ENCODE assay signal across 8 mouse cellular contexts in genomic region chr4:100214324-100215215, GRCm38 (mm10).
DNase-seq lines count a peak whose midpoint lies in the region; ATAC-seq lines count a peak whose summit lies in the region.

No protein-coding gene starts in this region.

- DNase-seq in midbrain, embryonic 11.5 days (ENCODE audit: low spot score, missing footprints): peak; percentile 87
- peak; percentile 67 for DNase-seq in adrenal gland, postnatal 25 days
- peak; percentile 59 for DNase-seq in limb, embryonic 10.5 days (ENCODE audit: low spot score)
- no peak for DNase-seq in frontal cortex, postnatal 14 days (ENCODE audit: low spot score in 2 of 2)
- DNase-seq in urinary bladder, postnatal 10 days (ENCODE audit: low spot score): no peak

- no peak overlapping the region for H3K4me3 ChIP-seq in midbrain, embryonic 11.5 days (ENCODE audit: low read depth, low read length)
- no peak overlapping the region for H3K4me3 ChIP-seq in midbrain, embryonic 16.5 days (ENCODE audit: low read depth, low read length)
- H3K4me3 ChIP-seq in heart, embryonic 13.5 days: no peak overlapping the region
- no peak overlapping the region for H3K4me3 ChIP-seq in limb, embryonic 10.5 days

- H3K9ac ChIP-seq in midbrain, embryonic 11.5 days (ENCODE audit: low read length): no peak overlapping the region
- no peak overlapping the region for H3K9ac ChIP-seq in midbrain, embryonic 16.5 days (ENCODE audit: low read depth, low read length)
- H3K9ac ChIP-seq in heart, embryonic 13.5 days: no peak overlapping the region

- H3K4me1 ChIP-seq in midbrain, embryonic 11.5 days (ENCODE audit: control insufficient read depth, insufficient read depth, low read length): no peaks in the 10 kb centered on the region
- H3K4me1 ChIP-seq in midbrain, embryonic 16.5 days (ENCODE audit: control insufficient read depth, insufficient read depth, low read length): no peaks in the 10 kb centered on the region
- peaks cover 50% of the 10 kb centered on the region for H3K4me1 ChIP-seq in heart, embryonic 13.5 days
- H3K4me1 ChIP-seq in limb, embryonic 10.5 days: peaks cover 34% of the 10 kb centered on the region

- no peak overlapping the region for H3K27ac ChIP-seq in midbrain, embryonic 11.5 days (ENCODE audit: low read depth, low read length)
- H3K27ac ChIP-seq in midbrain, embryonic 16.5 days (ENCODE audit: low read length): no peak overlapping the region
- H3K27ac ChIP-seq in heart, embryonic 13.5 days (replicated peaks): peak overlapping the region; percentile 25; the same call in 1 of the 2 replicates
- peak overlapping the region; percentile 39; the same call in 1 of the 2 replicates for H3K27ac ChIP-seq in limb, embryonic 10.5 days

- H3K9me3 ChIP-seq in midbrain, embryonic 11.5 days (ENCODE audit: control insufficient read depth, low read length): no peaks in the 10 kb centered on the region
- H3K9me3 ChIP-seq in midbrain, embryonic 16.5 days (replicated peaks; ENCODE audit: control insufficient read depth, low read length, poor library complexity, severe bottlenecking): no peaks in the 10 kb centered on the region
- no peaks in the 10 kb centered on the region for H3K9me3 ChIP-seq in heart, embryonic 13.5 days
- H3K9me3 ChIP-seq in limb, embryonic 10.5 days (replicated peaks): no peaks in the 10 kb centered on the region

- H3K36me3 ChIP-seq in midbrain, embryonic 11.5 days (ENCODE audit: control insufficient read depth, insufficient read depth, low read length): no peaks in the 10 kb centered on the region
- no peaks in the 10 kb centered on the region for H3K36me3 ChIP-seq in midbrain, embryonic 16.5 days (ENCODE audit: control insufficient read depth, insufficient read depth, low read length)
- no peaks in the 10 kb centered on the region for H3K36me3 ChIP-seq in heart, embryonic 13.5 days
- H3K36me3 ChIP-seq in limb, embryonic 10.5 days: no peaks in the 10 kb centered on the region

- WGBS in midbrain, embryonic 11.5 days: 63% methylated on average over 13 of the region's 13 CpGs
- 67% methylated on average over 13 of the region's 13 CpGs for WGBS in midbrain, embryonic 16.5 days
- 62% methylated on average over 13 of the region's 13 CpGs for WGBS in heart, embryonic 13.5 days
- 52% methylated on average over 13 of the region's 13 CpGs for WGBS in limb, embryonic 10.5 days

- H3K27me3 ChIP-seq in midbrain, embryonic 11.5 days (ENCODE audit: control insufficient read depth, insufficient read depth, low read length): no peaks in the 10 kb centered on the region
- H3K27me3 ChIP-seq in midbrain, embryonic 16.5 days (ENCODE audit: control insufficient read depth, insufficient read depth, low read depth, low read length): no peaks in the 10 kb centered on the region
- H3K27me3 ChIP-seq in heart, embryonic 13.5 days (replicated peaks): no peaks in the 10 kb centered on the region
- H3K27me3 ChIP-seq in limb, embryonic 10.5 days (ENCODE audit: low read depth, poor library complexity, severe bottlenecking): no peaks in the 10 kb centered on the region

- no peak overlapping the region for H3K4me2 ChIP-seq in midbrain, embryonic 11.5 days
- no peak overlapping the region for H3K4me2 ChIP-seq in midbrain, embryonic 16.5 days (ENCODE audit: low read length)
- no peak overlapping the region for H3K4me2 ChIP-seq in heart, embryonic 13.5 days

- ATAC-seq in midbrain, embryonic 11.5 days (ENCODE audit: low FRiP score): no peak
- ATAC-seq in midbrain, embryonic 16.5 days: no peak
- ATAC-seq in heart, embryonic 13.5 days (ENCODE audit: extremely low read depth, insufficient number of reproducible peaks, low FRiP score, low TSS enrichment): no peak
- ATAC-seq in megakaryocyte-erythroid progenitor cell, adult 5-6 weeks (replicated peaks; ENCODE audit: low FRiP score, low TSS enrichment, poor library complexity, severe bottlenecking): peak; percentile 57; the same call in 1 of the 2 replicates

Comparison
In these comparisons a context has a peak if more than half of its experiments do, and no peak if none do; other contexts are left out.
1. DNase-seq: peak in midbrain, embryonic 11.5 days (single experiment), adrenal gland, postnatal 25 days (single experiment) and limb, embryonic 10.5 days (single experiment); none in frontal cortex, postnatal 14 days (0 of 2) and urinary bladder, postnatal 10 days (single experiment).
2. H3K27ac ChIP-seq: peak in heart, embryonic 13.5 days (single experiment) and limb, embryonic 10.5 days (single experiment); none in midbrain, embryonic 11.5 days (single experiment) and midbrain, embryonic 16.5 days (single experiment).